Mouse (Mus musculus): Measurements from ENCODE around the gene Zdhhc14.

DNA sequence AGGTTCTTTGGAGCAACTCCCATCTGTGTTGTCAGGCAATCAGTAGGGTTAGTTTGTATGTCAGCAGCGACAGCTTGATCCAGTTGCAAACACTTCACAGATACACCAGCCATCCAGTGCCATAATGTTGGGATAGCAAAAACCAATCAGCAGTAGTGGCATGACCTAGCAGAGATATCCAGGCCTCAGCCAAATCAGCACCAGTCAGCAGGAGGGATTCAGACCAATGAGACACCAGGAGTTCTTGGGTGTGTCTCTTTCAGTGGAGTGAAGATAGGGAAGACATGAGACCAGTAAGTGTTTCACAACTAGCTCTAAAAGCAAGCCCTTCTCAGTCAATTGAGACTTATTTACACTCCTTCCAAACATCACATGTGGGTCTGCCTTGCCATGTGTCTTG is 7.7 kb upstream of the Zdhhc14 start:
- no peak for TF ChIP-seq POU5F1 (IDR thresholded peaks at IDR 0.05; ENCODE audit: borderline replicate concordance, low read length)
- TF ChIP-seq CTCF (conservative IDR thresholded peaks at IDR 0.05; ENCODE audit: low read length), result no peak

All from E14TG2a.4 (cell line).